Mouse (Mus musculus) ES-E14 (cell line): ENCODE data around the gene Iltifb. TPM values are rescaled to one million over a fixed set of nuclear protein-coding genes. Genes with fewer than 3 reads are reported as not detected.
"Not testable (repeated sequence)": the region's sequence is repeated elsewhere in the genome, so short reads cannot be mapped to it uniquely, and the experiment has no call there.

ENCODE experiments used
- DNase-seq: peaks from one replicate; pipeline ENCODE4 v3.0.0-alpha.2; 2013; ENCODE audit warnings: low read depth, low spot score
- H3K27ac ChIP-seq: 2 replicates; pipeline ENCODE4 v1.5.1; 2012; ENCODE audit warnings: low read depth, mild to moderate bottlenecking, low read length, moderate library complexity, mixed read lengths; ENCODE audit not compliant: poor library complexity, insufficient read depth, severe bottlenecking
- H3K36me3 ChIP-seq: 2 replicates; pipeline ENCODE4 v1.6.1; 2012; ENCODE audit warnings: mild to moderate bottlenecking, low read length, moderate library complexity, mixed read lengths; ENCODE audit not compliant: control insufficient read depth, poor library complexity, insufficient read depth, severe bottlenecking
- H3K4me1 ChIP-seq, 2 experiments: fragments of 150-350 bp in 1 of 2; sonication (generic) in 1 of 2; 2 replicates each; pipeline ENCODE4 v1.6.1; 2012; ENCODE audit warnings: low read length in 2 of 2, mild to moderate bottlenecking in 1 of 2, mixed read lengths in 1 of 2; ENCODE audit not compliant: control insufficient read depth in 2 of 2, insufficient read depth in 2 of 2, poor library complexity in 1 of 2
- H3K4me3 ChIP-seq, 2 experiments: fragments of 150-350 bp in 1 of 2; sonication (generic) in 1 of 2; 2 replicates each; pipeline ENCODE4 v1.5.1; 2012; ENCODE audit warnings: low read length in 2 of 2, low read depth in 1 of 2, mild to moderate bottlenecking in 1 of 2, mixed read lengths in 1 of 2; ENCODE audit not compliant: insufficient read depth in 1 of 2, poor library complexity in 1 of 2, severe bottlenecking in 1 of 2
- H3K9ac ChIP-seq: 2 replicates; pipeline ENCODE4 v1.6.1; 2012; ENCODE audit warnings: low read depth, mild to moderate bottlenecking, low read length, mixed read lengths; ENCODE audit not compliant: poor library complexity, insufficient read depth, severe bottlenecking
- H3K9me3 ChIP-seq: fragments of 150-350 bp; sonication (generic); 2 replicates; pipeline ENCODE4 v1.6.1; 2012; ENCODE audit warnings: low read depth, mild to moderate bottlenecking, low read length; ENCODE audit not compliant: control insufficient read depth, insufficient read depth
- CHD2 ChIP-seq: IDR thresholded peaks from 2 replicates; pipeline ENCODE4 v1.6.1; 2014; ENCODE audit warnings: mild to moderate bottlenecking, low read depth, low read length, inconsistent platforms
- HCFC1 ChIP-seq: IDR thresholded peaks from 2 replicates; pipeline ENCODE4 v1.6.1; 2012; ENCODE audit warnings: low read length, inconsistent platforms, borderline replicate concordance; ENCODE audit not compliant: insufficient read depth
- MAFK ChIP-seq: IDR thresholded peaks from 2 replicates; pipeline ENCODE4 v1.6.1; 2014; ENCODE audit warnings: mild to moderate bottlenecking, low read depth, low read length, inconsistent platforms; ENCODE audit not compliant: insufficient read depth
- ZC3H11A ChIP-seq: IDR thresholded peaks from 2 replicates; pipeline ENCODE4 v1.6.1; 2012; ENCODE audit warnings: low read depth, mild to moderate bottlenecking, inconsistent platforms, low read length, borderline replicate concordance
- ZNF384 ChIP-seq: IDR thresholded peaks from 2 replicates; pipeline ENCODE4 v1.6.1; 2012; ENCODE audit warnings: low read depth, low read length, inconsistent platforms
- in situ Hi-C, 2 experiments: fragments of 600-800 bp; cut with MboI; formaldehyde crosslinking; loops; one replicate each; pipeline ENCODE4 v1.15.1; 2025; ENCODE audit warnings: low sequenced_read_pairs in 2 of 2, inconsistent platforms in 1 of 2; ENCODE audit not compliant: unreplicated experiment in 2 of 2
- total RNA-seq: library from RNA; depleted of rRNA; stranded (reverse); fragments of 300-350 nt; gene quantifications from 2 replicates; pipeline ENCODE4 v1.2.3, GENCODE M21; 2012; rRNA removed

The Iltifb gene
- total RNA-seq: not detected in 2 replicates

DNA sequence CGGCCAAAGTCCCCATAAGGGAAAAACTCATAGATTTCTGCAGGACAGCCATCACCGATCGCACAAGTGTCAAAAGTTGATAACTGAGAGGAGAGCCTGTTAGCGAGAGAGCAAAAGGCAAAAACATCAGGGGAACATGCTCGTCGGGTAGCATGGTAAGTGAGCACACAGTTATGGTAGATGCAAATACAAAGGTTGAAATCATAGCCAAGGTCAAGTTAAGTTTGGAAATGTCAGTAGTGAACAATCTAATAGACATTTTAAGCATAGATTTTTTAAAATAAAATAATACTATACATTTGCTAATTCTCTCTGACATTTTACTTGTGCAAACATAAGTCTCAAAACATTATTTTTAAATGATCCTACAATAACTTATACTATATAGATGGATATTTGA lies at the start of gene Iltifb:
Gene Iltifb (minus strand): TSS at position 101 of the 400 bp plus-strand sequence.
- no peak within 1 kb of the TSS for H3K4me3 ChIP-seq
- no peak for TF ChIP-seq HCFC1
- TF ChIP-seq MAFK: no peak
- no peak for TF ChIP-seq CHD2
- TF ChIP-seq ZC3H11A: no peak
- no peak for TF ChIP-seq ZNF384
- in situ Hi-C loops: no loop called here
- no peaks in the 10 kb centered on the region for H3K4me1 ChIP-seq
- no peaks in the 10 kb centered on the region for H3K9me3 ChIP-seq
- H3K36me3 ChIP-seq: no peaks in the 10 kb centered on the region
- DNase-seq: no peak
- no peak within 1 kb of the TSS for H3K9ac ChIP-seq
- no peak within 1 kb of the TSS for H3K27ac ChIP-seq

DNA sequence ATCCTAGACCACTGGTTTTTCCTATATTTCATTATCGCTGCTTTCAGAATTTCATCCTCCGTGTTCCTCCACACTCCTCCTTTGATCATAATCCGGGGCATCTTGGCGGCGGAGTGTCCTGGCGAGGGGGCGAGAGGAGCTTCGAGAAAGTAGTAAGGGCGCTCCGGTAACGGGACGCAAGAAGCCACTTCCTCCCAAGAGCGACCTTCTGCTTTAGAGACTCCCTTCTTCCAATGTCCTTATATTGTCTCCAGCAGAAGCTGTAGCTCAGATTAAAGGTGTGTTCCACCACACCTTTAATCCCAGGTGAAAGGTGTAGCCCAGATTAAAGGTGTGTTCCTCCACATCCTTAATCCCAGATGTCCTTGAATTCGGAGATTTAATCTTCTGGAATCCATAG lies 48.3 kb upstream of the Iltifb start, which contains the start of gene Gm9046:
Gene Gm9046 (minus strand): TSS at position 101 of the 400 bp plus-strand sequence.
- H3K4me3 ChIP-seq, in situ Hi-C loops, H3K27ac ChIP-seq, H3K9ac ChIP-seq, H3K4me1 ChIP-seq, H3K36me3 ChIP-seq, H3K9me3 ChIP-seq, DNase-seq: not testable (repeated sequence)

DNA sequence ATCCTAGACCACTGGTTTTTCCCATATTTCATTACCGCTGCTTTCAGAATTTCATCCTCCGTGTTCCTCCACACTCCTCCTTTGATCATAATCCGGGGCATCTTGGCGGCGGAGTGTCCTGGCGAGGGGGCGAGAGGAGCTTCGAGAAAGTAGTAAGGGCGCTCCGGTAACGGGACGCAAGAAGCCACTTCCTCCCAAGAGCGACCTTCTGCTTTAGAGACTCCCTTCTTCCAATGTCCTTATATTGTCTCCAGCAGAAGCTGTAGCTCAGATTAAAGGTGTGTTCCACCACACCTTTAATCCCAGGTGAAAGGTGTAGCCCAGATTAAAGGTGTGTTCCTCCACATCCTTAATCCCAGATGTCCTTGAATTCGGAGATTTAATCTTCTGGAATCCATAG lies 42.9 kb upstream of the Iltifb start, which contains the start of gene Gm9045:
Gene Gm9045 (minus strand): TSS at position 101 of the 400 bp plus-strand sequence.
- in situ Hi-C loops, H3K9ac ChIP-seq, H3K4me3 ChIP-seq, H3K36me3 ChIP-seq, DNase-seq, H3K9me3 ChIP-seq, H3K4me1 ChIP-seq, H3K27ac ChIP-seq: not testable (repeated sequence)

DNA sequence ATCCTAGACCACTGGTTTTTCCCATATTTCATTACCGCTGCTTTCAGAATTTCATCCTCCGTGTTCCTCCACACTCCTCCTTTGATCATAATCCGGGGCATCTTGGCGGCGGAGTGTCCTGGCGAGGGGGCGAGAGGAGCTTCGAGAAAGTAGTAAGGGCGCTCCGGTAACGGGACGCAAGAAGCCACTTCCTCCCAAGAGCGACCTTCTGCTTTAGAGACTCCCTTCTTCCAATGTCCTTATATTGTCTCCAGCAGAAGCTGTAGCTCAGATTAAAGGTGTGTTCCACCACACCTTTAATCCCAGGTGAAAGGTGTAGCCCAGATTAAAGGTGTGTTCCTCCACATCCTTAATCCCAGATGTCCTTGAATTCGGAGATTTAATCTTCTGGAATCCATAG lies 37.5 kb upstream of the Iltifb start, which contains the start of gene Gm9044:
Gene Gm9044 (minus strand): TSS at position 101 of the 400 bp plus-strand sequence.
- H3K9ac ChIP-seq, H3K4me1 ChIP-seq, H3K9me3 ChIP-seq, DNase-seq, in situ Hi-C loops, H3K27ac ChIP-seq, H3K36me3 ChIP-seq, H3K4me3 ChIP-seq: not testable (repeated sequence)

GRCm38 (mm10) chr10:118326869-118327268 lies 32.0 kb upstream of the Iltifb start, which contains the start of gene Gm9040:
Gene Gm9040, minus strand, starts transcription at chr10:118326969.
- H3K4me3 ChIP-seq, H3K27ac ChIP-seq, DNase-seq, H3K9ac ChIP-seq, in situ Hi-C loops, H3K9me3 ChIP-seq, H3K36me3 ChIP-seq, H3K4me1 ChIP-seq: not testable (repeated sequence)
